Mouse (Mus musculus) layer of hippocampus, adult 2 months (tissue): ENCODE data around the gene Olfr1240. TPM values are rescaled to one million over a fixed set of nuclear protein-coding genes. Genes with fewer than 3 reads are reported as not detected.

Source experiments
- DNase-seq, 2 experiments: peaks; one replicate each; pipeline ENCODE4 v3.0.0; 2022; ENCODE audit warnings: low spot score in 2 of 2
- H3K27ac ChIP-seq: fragments of 200-600 bp; 2 replicates; pipeline ENCODE4 v1.8.1; 2022
- H3K4me3 ChIP-seq: fragments of 200-600 bp; 2 replicates; pipeline ENCODE4 v1.8.1; 2022; ENCODE audit warnings: mild to moderate bottlenecking
- CTCF ChIP-seq: fragments of 200-600 bp; conservative IDR thresholded peaks from 2 replicates; pipeline ENCODE4 v1.8.1; 2022; ENCODE audit warnings: antibody characterized with exemption, mild to moderate bottlenecking, moderate library complexity
- long read RNA-seq, 2 experiments: library from polyadenylated mRNA; stranded (forward); transcript quantifications; one replicate each; pipeline ENCODE4 v2.0.0; 2021; ENCODE audit warnings: borderline mapping rate in 2 of 2
- total RNA-seq, 2 experiments: library from RNA; stranded (reverse); gene quantifications; 2 replicates each; pipeline ENCODE4 v1.2.3; 2021

Gene Olfr1240
- not detected for total RNA-seq
- long read RNA-seq, experiment 1: 0 reads
- long read RNA-seq, experiment 2: 0 reads

DNA sequence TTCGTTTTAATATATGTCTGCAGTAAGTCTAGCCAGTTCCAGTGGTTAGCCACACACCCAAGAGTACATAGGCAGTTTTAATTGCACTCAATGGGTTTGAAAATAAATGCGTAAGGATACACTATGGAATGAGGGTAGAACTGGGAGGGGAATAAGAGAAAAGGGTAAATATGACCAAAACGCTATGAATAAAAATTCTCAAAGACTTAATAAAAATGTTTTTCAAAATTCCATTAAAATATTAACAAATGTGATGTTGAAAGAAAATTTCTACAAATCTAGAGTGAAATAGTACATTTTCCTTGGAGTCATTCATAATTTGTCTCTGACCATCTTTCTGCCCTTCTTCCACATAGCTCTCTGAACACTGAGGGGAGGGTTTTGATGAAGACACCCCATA, at the start of gene Olfr1240:
Gene Olfr1240, minus strand, starts transcription at position 101 of the 400 bp plus-strand sequence.
- no peak for TF ChIP-seq CTCF
- Histone ChIP-seq H3K4me3 (no peak within 1 kb of the TSS), H3K27ac (no peak within 1 kb of the TSS)
- DNase-seq: no peak

- Histone ChIP-seq H3K4me3 (no peak within 1 kb of the TSS), H3K27ac (no peak within 1 kb of the TSS)
- no peak for DNase-seq
- TF ChIP-seq CTCF: no peak
Observed at GRCm38 (mm10) chr2:89487026-89487425, 44.2 kb upstream of the Olfr1240 start, which contains the start of gene Olfr1241. Gene Olfr1241 (minus strand): TSS chr2:89487126.

DNA sequence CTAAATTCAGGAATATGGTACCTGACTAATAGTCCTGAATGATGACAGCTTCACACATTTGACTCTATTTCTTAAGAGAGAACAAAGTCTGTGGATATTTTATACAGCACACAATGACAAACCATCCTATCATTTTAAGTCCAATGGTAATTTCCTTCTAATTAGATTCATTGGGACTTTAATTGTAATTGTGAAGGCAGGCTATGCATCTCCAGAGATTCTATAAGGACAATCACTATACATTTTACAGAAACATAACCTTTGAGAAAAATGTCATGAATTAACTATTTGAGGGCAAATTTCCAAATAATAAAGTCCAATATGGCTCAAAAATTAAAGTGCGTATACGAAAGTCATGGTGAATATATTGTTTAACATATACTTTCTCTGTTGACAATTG, 22.5 kb downstream of the Olfr1240 start, which contains the start of gene Olfr1239:
Gene Olfr1239, minus strand, starts transcription at position 101 of the 400 bp plus-strand sequence.
- Histone ChIP-seq H3K27ac (no peak within 1 kb of the TSS), H3K4me3 (no peak within 1 kb of the TSS)
- no peak for TF ChIP-seq CTCF
- DNase-seq: no peak

DNA sequence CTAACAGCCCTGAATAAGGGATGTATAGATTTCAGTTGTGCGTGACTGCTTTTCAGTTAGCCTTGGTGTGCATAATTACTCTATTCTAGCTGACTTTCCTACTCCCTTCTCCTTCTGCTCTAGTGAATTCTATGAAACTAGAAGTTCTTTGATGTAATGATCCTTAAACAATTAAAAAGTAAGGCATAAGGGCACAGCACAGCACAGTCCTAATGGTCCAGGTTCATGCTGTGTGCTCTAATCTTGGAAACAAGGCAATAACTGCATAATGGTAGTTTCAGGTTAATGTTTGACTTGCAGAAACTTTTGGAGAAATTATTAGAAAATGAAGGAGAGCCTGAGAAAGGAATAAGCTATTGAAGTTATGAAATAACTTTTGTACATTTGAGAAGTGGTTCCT, 28.2 kb downstream of the Olfr1240 start:
- DNase-seq: no peak
- Histone ChIP-seq H3K27ac (no peak overlapping the region), H3K4me3 (no peak overlapping the region)
- TF ChIP-seq CTCF: no peak

GRCm38 (mm10) chr2:89409576-89409975, 33.2 kb downstream of the Olfr1240 start, which contains the start of gene Olfr1238:
Gene Olfr1238 (minus strand): TSS chr2:89409676.
- no peak for DNase-seq
- Histone ChIP-seq H3K4me3 (no peak within 1 kb of the TSS), H3K27ac (no peak within 1 kb of the TSS)
- no peak for TF ChIP-seq CTCF

DNA sequence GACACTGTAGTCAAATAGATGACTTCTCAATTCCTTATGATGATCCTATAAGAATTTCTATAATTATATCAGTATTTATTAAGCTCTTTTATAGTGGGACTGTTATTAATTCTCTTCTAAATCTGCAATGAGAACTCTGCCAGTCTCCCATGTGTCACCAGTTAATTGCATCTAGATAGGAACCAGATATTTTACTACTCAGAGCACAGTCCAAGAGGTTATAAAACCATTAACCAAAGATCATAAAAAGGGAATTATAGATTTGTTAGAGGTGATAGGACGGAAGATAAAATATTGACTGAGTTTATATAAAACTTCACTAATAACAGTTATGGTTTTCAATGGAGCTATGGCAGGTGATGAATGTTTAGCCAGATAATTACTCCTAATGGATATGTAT, 41.9 kb downstream of the Olfr1240 start:
- H3K27ac ChIP-seq: no peak overlapping the region
- DNase-seq: no peak
- no peak for TF ChIP-seq CTCF
- H3K4me3 ChIP-seq: no peak overlapping the region

Other genes with a start within 250 kb of the Olfr1240 start
- not detected for gene Olfr1226, start 243.0 kb downstream of the Olfr1240 start, total RNA-seq
- gene Olfr1228, start 188.9 kb downstream of the Olfr1240 start, total RNA-seq: not detected
- gene Olfr1229, start 155.0 kb downstream of the Olfr1240 start, total RNA-seq: not detected
- gene Olfr1230, start 145.7 kb downstream of the Olfr1240 start, total RNA-seq: not detected
- not detected for gene Olfr1231, start 135.9 kb downstream of the Olfr1240 start, total RNA-seq
- gene Olfr1232, start 113.3 kb downstream of the Olfr1240 start, total RNA-seq: not detected
- gene Olfr1233, start 100.6 kb downstream of the Olfr1240 start, total RNA-seq: not detected
- not detected for gene Olfr1234, start 78.1 kb downstream of the Olfr1240 start, total RNA-seq
- not detected for gene Olfr1238, start 33.3 kb downstream of the Olfr1240 start, total RNA-seq
- gene Olfr1239, start 22.6 kb downstream of the Olfr1240 start, total RNA-seq: not detected
- not detected for gene Olfr1241, start 44.1 kb upstream of the Olfr1240 start, total RNA-seq
- not detected for gene Olfr1242, start 55.3 kb upstream of the Olfr1240 start, total RNA-seq
- not detected for gene Olfr1243, start 88.5 kb upstream of the Olfr1240 start, total RNA-seq
- gene Olfr1245, start 135.4 kb upstream of the Olfr1240 start, total RNA-seq: not detected
- not detected for gene Olfr1246, start 150.2 kb upstream of the Olfr1240 start, total RNA-seq
- under 1 TPM; 0.10 TPM for gene Olfr1247, start 171.1 kb upstream of the Olfr1240 start, total RNA-seq
- gene Olfr1248, start 175.2 kb upstream of the Olfr1240 start, total RNA-seq: not detected
- gene Olfr1249, start 192.0 kb upstream of the Olfr1240 start, total RNA-seq: not detected
- gene Olfr1250, start 218.5 kb upstream of the Olfr1240 start, total RNA-seq: not detected
- not detected for gene Olfr1251, start 228.9 kb upstream of the Olfr1240 start, total RNA-seq